Mouse (Mus musculus) CH12.LX (cell line): ENCODE measurements around the gene Fbxl3.

Experiments used
- CTCF ChIP-seq, 2 experiments: IDR thresholded peaks in 1 of 2; conservative IDR thresholded peaks in 1 of 2; 2 replicates each; pipeline ENCODE4 v1.5.1; 2011 to 2012; ENCODE audit warnings: low read depth in 2 of 2, low read length in 2 of 2, improper control_type of control experiment in 1 of 2, inconsistent platforms in 1 of 2, mild to moderate bottlenecking in 1 of 2, moderate library complexity in 1 of 2
- MAX ChIP-seq: IDR thresholded peaks from 2 replicates; pipeline ENCODE4 v1.6.1; 2011; ENCODE audit warnings: low read length, improper control_type of control experiment
- MYC ChIP-seq: IDR thresholded peaks from 2 replicates; pipeline ENCODE4 v1.6.1; 2011; ENCODE audit warnings: low read depth, mild to moderate bottlenecking, improper control_type of control experiment, low read length

DNA sequence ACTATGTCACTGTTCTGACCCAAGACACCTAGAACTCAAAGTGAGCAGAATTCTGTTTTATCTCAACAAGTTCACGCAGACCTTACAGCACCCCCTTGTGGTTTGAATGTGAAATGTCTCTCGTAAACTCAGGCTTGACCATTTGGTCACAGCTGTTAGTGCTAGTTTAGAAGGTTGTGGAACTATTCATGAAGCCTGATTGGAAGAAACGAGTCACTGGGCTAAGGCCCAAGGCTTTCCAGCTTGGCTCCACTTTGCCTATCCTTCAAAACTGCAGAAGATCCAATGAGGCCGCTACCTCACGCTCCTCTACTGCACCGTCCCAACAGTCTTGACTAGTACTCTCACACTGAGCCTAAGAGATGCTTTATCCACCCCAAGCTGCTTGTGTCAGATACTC, 10.7 kb downstream of the Fbxl3 start:
- TF ChIP-seq CTCF (conservative IDR thresholded peaks at IDR 0.05 in 1 of 2, IDR thresholded peaks at IDR 0.05 in 1 of 2; ENCODE audit: low read depth in 2 of 2, low read length in 2 of 2) = peak; percentile 75 to 83
- no peak for TF ChIP-seq MYC
- no peak for TF ChIP-seq MAX
